Mouse (Mus musculus): ENCODE data around the gene Pcbp4. TPM values are rescaled to one million over a fixed set of nuclear protein-coding genes. Genes with fewer than 3 reads are reported as not detected.

Gene Pcbp4
- polyA plus RNA-seq, 1 experiment from 2014 or later, result 256 TPM

DNA sequence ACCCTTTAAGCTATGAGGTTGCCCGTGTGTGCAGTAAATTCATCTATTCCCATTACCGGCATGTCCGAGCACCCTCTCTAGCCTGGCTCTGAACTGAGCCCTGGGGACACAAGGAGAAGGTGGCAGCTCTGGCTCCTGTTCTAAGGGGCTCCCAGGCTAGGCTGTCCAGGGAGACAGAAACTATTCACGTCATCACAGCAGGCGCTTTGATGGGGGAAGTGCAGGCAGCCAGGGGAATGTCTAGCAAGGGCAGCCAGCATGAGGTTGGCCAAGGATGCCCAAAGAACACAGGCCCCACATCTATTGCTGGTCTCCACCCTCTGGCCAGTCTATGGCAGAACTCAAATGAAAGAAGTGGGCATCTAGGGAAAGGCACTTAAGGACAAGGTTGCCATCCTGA lies 4.8 kb downstream of the Pcbp4 start:
- H3K4me1 ChIP-seq (ENCODE audit: control insufficient read depth, insufficient read depth, low read length), result peaks cover 55% of the 10 kb centered on the region
- H3K4me3 ChIP-seq (ENCODE audit: low read depth, low read length), result no peak overlapping the region
- H3K27ac ChIP-seq (ENCODE audit: low read depth, low read length), result peak overlapping the region; percentile 97; the same call in 1 of the 2 replicates
- no peaks in the 10 kb centered on the region; the same call in 1 of the 2 replicates for H3K27me3 ChIP-seq (ENCODE audit: control insufficient read depth, insufficient read depth, low read length)
- H3K36me3 ChIP-seq (ENCODE audit: control insufficient read depth, insufficient read depth, low read length), result peaks cover 17% of the 10 kb centered on the region
- H3K9me3 ChIP-seq (ENCODE audit: control insufficient read depth, low read length), result no peaks in the 10 kb centered on the region
- no peak for ATAC-seq (ENCODE audit: low FRiP score)
- peak overlapping the region; percentile 78 for H3K4me2 ChIP-seq
- WGBS, result 63% methylated on average over 5 of the region's 5 CpGs
- no peak for DNase-seq (ENCODE audit: low spot score, missing footprints)
- peak overlapping the region; percentile 49 for H3K9ac ChIP-seq (ENCODE audit: low read length)

DNA sequence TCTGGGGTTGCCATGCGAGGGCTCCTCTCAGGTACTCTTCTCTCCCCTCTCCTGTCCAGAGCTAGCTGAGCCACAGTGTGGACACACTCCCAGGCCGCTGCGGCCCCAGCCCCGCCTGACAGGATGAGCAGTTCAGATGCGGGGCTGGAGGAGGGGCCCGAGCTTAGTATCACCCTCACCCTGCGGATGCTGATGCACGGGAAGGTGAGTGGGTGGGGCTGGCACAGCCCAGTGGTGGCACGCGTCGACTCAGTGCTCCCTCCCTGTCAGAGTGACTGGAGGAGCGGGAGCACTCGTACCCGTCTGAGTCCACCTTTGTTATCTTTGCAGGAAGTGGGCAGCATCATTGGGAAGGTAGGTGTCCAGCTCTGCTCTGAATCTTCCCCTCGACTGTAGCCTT lies 6.9 kb downstream of the Pcbp4 start:
- no peak for DNase-seq (ENCODE audit: low spot score, missing footprints)
- H3K9ac ChIP-seq (ENCODE audit: low read length), result no peak overlapping the region
- 85% methylated on average over 15 of the region's 15 CpGs for WGBS
- H3K36me3 ChIP-seq (ENCODE audit: control insufficient read depth, insufficient read depth, low read length), result peaks cover 23% of the 10 kb centered on the region
- H3K4me2 ChIP-seq, result no peak overlapping the region
- no peaks in the 10 kb centered on the region for H3K9me3 ChIP-seq (ENCODE audit: control insufficient read depth, low read length)
- no peak overlapping the region for H3K4me3 ChIP-seq (ENCODE audit: low read depth, low read length)
- peaks cover 54% of the 10 kb centered on the region for H3K4me1 ChIP-seq (ENCODE audit: control insufficient read depth, insufficient read depth, low read length)
- H3K27ac ChIP-seq (ENCODE audit: low read depth, low read length), result no peak overlapping the region
- peaks cover 6% of the 10 kb centered on the region; the same call in 1 of the 2 replicates for H3K27me3 ChIP-seq (ENCODE audit: control insufficient read depth, insufficient read depth, low read length)
- no peak for ATAC-seq (ENCODE audit: low FRiP score)

DNA sequence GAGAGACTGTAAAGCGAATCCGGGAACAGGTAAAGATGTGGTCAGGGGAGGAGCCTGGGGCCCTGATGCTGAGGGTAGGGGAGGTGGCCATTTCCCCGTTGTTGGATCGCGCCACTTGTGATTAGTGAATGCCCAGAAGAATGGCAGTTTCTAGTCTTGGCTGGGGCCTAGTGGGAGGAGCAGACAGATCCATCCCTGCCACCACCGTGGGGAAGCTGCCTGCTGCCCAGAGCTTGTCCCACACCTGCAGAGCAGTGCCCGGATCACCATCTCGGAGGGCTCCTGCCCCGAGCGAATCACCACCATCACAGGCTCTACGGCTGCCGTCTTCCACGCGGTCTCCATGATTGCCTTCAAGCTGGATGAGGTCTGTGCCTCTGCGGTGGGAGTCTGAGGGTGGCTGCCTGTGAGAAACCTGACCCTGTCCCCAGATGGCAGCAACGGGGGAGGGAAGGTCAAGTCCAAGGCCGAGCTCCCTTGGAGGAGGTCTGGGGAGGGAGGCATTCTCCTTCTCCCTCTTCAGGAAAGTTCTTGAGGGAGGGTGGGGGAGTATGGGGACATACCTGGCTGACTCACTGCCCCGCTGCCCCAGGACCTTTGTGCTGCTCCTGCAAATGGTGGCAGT lies 7.4 kb downstream of the Pcbp4 start:
- no peak overlapping the region for H3K4me2 ChIP-seq
- no peak overlapping the region for H3K27ac ChIP-seq (ENCODE audit: low read depth, low read length)
- ATAC-seq (ENCODE audit: low FRiP score) (no peak), DNase-seq (ENCODE audit: low spot score, missing footprints) (peak; percentile 79)
- no peak overlapping the region for H3K9ac ChIP-seq (ENCODE audit: low read length)
- no peaks in the 10 kb centered on the region for H3K9me3 ChIP-seq (ENCODE audit: control insufficient read depth, low read length)
- H3K27me3 ChIP-seq (ENCODE audit: control insufficient read depth, insufficient read depth, low read length), result peaks cover 7% of the 10 kb centered on the region; the same call in 1 of the 2 replicates
- whole genome bisulfite sequencing, result 80% methylated on average over 18 of the region's 18 CpGs
- peaks cover 53% of the 10 kb centered on the region for H3K4me1 ChIP-seq (ENCODE audit: control insufficient read depth, insufficient read depth, low read length)
- peaks cover 23% of the 10 kb centered on the region for H3K36me3 ChIP-seq (ENCODE audit: control insufficient read depth, insufficient read depth, low read length)
- H3K4me3 ChIP-seq (ENCODE audit: low read depth, low read length), result no peak overlapping the region

DNA sequence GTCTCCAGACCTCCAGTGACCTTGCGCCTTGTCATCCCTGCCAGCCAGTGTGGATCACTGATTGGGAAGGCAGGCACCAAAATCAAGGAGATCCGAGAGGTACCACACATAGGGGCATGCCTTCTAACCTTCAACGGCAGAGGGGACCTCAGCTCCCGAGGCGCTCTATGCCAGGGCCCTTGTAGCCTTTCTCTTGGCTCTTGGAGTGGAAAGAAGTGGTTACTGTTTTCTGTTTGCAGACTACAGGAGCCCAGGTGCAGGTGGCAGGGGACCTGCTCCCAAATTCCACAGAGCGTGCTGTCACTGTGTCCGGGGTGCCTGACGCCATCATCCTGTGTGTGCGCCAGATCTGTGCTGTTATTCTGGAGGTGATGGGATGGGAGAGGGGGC lies 7.9 kb downstream of the Pcbp4 start:
- Histone ChIP-seq H3K9ac (ENCODE audit: low read length) (no peak overlapping the region), H3K27me3 (ENCODE audit: control insufficient read depth, insufficient read depth, low read length) (peaks cover 7% of the 10 kb centered on the region), H3K4me3 (ENCODE audit: low read depth, low read length) (no peak overlapping the region), H3K36me3 (ENCODE audit: control insufficient read depth, insufficient read depth, low read length) (peaks cover 23% of the 10 kb centered on the region), H3K4me2 (no peak overlapping the region), H3K9me3 (ENCODE audit: control insufficient read depth, low read length) (no peaks in the 10 kb centered on the region), H3K27ac (ENCODE audit: low read depth, low read length) (no peak overlapping the region), H3K4me1 (ENCODE audit: control insufficient read depth, insufficient read depth, low read length) (peaks cover 48% of the 10 kb centered on the region)
- WGBS, result 96% methylated on average over 9 of the region's 9 CpGs
- ATAC-seq (ENCODE audit: low FRiP score) (no peak), DNase-seq (ENCODE audit: low spot score, missing footprints) (peak; percentile 44)

DNA sequence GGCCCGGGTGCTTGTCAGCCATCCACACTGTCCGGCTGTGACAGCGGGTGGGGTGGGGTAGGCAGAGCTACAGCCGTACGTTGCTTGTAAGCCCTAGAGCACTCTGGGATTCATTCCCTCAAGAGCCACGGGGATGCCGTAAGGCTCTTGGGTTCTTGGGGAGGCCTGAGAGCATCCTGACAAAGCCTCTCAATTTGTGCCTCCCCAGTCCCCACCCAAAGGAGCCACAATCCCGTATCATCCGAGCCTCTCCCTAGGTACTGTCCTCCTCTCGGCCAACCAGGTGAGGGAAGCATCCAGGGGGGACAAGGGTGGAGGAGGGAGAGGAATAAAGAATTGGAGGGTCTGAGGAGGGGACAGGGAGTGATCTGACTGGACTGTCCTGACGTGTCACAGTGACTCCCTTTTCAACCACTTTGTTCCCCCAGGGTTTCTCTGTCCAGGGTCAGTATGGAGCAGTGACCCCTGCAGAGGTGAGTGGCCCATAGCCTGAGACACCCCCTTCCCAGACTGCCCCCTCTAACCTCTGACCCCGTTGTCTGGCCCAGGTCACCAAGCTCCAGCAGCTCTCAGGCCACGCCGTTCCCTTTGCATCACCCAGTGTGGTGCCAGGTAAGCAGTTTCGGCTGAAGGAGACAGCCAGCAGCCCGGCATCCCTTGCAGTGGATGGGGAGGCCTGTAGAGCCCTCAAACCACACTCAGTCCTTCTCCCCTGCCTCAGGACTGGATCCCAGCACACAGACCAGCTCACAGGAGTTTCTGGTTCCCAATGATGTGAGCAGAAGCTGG lies 8.7 kb downstream of the Pcbp4 start:
- peaks cover 7% of the 10 kb centered on the region for H3K27me3 ChIP-seq (ENCODE audit: control insufficient read depth, insufficient read depth, low read length)
- no peak for ATAC-seq (ENCODE audit: low FRiP score)
- no peak overlapping the region for H3K27ac ChIP-seq (ENCODE audit: low read depth, low read length)
- H3K9me3 ChIP-seq (ENCODE audit: control insufficient read depth, low read length), result no peaks in the 10 kb centered on the region
- no peak overlapping the region for H3K4me2 ChIP-seq
- H3K4me1 ChIP-seq (ENCODE audit: control insufficient read depth, insufficient read depth, low read length), result peaks cover 40% of the 10 kb centered on the region
- H3K36me3 ChIP-seq (ENCODE audit: control insufficient read depth, insufficient read depth, low read length), result peaks cover 23% of the 10 kb centered on the region
- H3K4me3 ChIP-seq (ENCODE audit: low read depth, low read length), result no peak overlapping the region
- 82% methylated on average over 16 of the region's 16 CpGs for WGBS
- no peak overlapping the region for H3K9ac ChIP-seq (ENCODE audit: low read length)
- peak; percentile 62 for DNase-seq (ENCODE audit: low spot score, missing footprints)

DNA sequence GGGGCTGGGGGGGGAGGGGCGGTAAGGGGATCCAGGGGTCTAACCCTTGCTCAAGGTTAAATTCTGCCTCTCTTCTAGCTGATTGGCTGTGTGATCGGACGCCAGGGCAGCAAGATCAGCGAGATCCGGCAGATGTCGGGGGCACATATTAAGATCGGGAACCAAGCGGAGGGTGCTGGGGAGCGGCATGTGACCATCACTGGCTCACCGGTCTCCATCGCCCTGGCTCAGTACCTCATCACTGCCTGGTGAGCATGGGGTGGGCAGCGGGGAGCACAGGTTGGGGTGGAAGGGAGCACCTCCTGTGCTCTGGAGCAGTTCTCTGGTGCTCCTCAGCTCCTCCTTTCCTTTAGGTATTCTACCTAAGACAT lies 9.3 kb downstream of the Pcbp4 start:
- Histone ChIP-seq H3K27me3 (ENCODE audit: control insufficient read depth, insufficient read depth, low read length) (peaks cover 7% of the 10 kb centered on the region), H3K9ac (ENCODE audit: low read length) (no peak overlapping the region), H3K36me3 (ENCODE audit: control insufficient read depth, insufficient read depth, low read length) (peaks cover 23% of the 10 kb centered on the region), H3K4me1 (ENCODE audit: control insufficient read depth, insufficient read depth, low read length) (peaks cover 34% of the 10 kb centered on the region), H3K27ac (ENCODE audit: low read depth, low read length) (no peak overlapping the region), H3K9me3 (ENCODE audit: control insufficient read depth, low read length) (no peaks in the 10 kb centered on the region), H3K4me2 (no peak overlapping the region), H3K4me3 (ENCODE audit: low read depth, low read length) (no peak overlapping the region)
- DNase-seq (ENCODE audit: low spot score, missing footprints), result peak; percentile 83
- 89% methylated on average over 12 of the region's 12 CpGs for WGBS
- ATAC-seq (ENCODE audit: low FRiP score), result no peak

DNA sequence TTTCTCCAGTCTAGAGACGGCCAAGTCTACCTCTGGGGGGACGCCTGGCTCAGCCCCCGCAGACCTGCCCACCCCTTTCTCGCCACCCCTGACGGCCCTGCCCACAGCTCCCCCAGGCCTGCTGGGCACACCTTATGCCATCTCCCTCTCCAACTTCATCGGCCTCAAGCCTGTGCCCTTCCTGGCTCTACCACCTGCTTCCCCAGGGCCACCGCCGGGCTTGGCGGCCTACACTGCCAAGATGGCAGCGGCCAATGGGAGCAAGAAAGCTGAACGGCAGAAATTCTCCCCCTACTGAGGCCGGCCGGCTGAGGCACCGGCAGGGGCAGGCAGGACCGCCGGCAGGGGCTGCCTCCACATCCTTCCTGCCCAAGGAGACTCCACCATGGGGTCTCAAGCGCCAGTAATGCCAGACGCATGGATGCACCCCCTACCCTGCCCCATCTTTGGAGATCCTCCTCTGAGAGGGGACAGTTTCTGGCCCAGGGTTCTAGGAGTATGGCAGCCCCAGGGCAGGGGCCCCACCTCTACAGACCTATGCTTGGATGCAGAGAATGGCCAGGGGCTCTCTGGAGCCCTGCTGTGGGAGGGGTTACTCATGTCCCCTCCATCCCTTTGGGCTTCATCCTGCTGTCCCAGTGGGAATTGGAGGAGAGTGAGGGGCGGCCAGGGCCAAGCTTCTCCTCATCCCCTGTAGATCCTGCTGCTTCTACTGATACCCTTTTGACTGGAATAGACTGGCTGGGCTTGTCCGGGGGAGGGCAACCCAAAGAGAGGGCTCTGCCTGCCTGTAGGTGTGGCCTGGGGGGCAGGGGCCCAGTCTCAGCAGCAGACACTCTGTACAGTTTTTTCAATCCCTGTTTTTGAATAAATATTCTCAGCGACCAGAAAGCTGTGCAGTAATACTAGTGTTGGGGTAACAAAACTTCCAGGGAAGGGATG lies 10.3 kb downstream of the Pcbp4 start:
- no peak overlapping the region for H3K4me2 ChIP-seq
- H3K27ac ChIP-seq (ENCODE audit: low read depth, low read length), result no peak overlapping the region
- H3K27me3 ChIP-seq (ENCODE audit: control insufficient read depth, insufficient read depth, low read length), result peaks cover 7% of the 10 kb centered on the region
- peaks cover 25% of the 10 kb centered on the region for H3K4me1 ChIP-seq (ENCODE audit: control insufficient read depth, insufficient read depth, low read length)
- no peaks in the 10 kb centered on the region for H3K9me3 ChIP-seq (ENCODE audit: control insufficient read depth, low read length)
- ATAC-seq (ENCODE audit: low FRiP score) (no peak), DNase-seq (ENCODE audit: low spot score, missing footprints) (peak; percentile 86)
- H3K36me3 ChIP-seq (ENCODE audit: control insufficient read depth, insufficient read depth, low read length), result peaks cover 23% of the 10 kb centered on the region
- H3K4me3 ChIP-seq (ENCODE audit: low read depth, low read length), result no peak overlapping the region
- H3K9ac ChIP-seq (ENCODE audit: low read length), result no peak overlapping the region
- WGBS, result 86% methylated on average over 21 of the region's 21 CpGs

DNA sequence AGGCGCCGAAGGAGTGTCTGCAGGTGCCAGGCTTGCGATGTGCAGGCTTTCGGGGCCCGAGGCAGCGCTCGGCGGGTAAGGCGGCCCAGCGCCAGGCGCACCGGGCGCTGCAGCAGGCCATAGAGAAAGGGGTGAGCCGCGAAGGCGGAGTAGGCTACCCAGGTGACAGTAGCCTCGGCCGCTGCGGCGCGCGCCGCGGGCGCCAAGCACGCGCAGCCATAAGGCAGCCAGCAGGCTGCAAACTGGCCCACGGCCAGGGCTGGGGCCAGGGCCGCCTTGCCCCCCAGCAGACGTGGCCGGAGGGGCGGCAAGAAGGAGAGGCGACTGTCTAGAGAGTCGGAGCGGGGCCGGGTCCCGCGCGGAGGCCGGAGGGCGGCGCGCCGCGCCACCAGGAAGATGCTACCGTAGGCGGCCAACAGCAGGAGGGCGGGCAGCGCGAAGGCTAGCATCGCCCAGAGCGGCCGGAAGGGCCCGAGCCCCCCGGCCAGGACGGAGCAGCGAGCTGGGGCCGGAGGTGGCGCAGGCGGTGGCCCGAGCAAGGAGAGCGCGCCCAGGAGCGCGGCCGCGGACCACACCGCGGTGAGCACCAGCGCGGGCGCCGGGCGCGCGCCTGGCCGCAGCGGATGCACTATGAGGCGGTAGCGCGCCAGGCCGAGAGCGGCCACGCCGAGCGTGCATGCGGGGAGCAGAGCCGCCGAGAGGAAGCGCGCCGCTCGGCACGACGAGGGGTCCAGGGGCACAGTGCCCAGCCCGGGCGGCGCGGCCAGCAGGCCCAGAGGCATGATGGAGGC lies 11.9 kb downstream of the Pcbp4 start:
- DNase-seq (ENCODE audit: low spot score, missing footprints) (peak; percentile 96), ATAC-seq (ENCODE audit: low FRiP score) (peak; percentile 86)
- Histone ChIP-seq H3K4me2 (peak overlapping the region; percentile 79), H3K27me3 (ENCODE audit: control insufficient read depth, insufficient read depth, low read length) (peaks cover 7% of the 10 kb centered on the region), H3K4me1 (ENCODE audit: control insufficient read depth, insufficient read depth, low read length) (peaks cover 13% of the 10 kb centered on the region), H3K9ac (ENCODE audit: low read length) (peak overlapping the region; percentile 70), H3K4me3 (ENCODE audit: low read depth, low read length) (peak overlapping the region; percentile 38), H3K36me3 (ENCODE audit: control insufficient read depth, insufficient read depth, low read length) (peaks cover 21% of the 10 kb centered on the region), H3K27ac (ENCODE audit: low read depth, low read length) (peak overlapping the region; percentile 59), H3K9me3 (ENCODE audit: control insufficient read depth, low read length) (no peaks in the 10 kb centered on the region)
- 1% methylated on average over 98 of the region's 99 CpGs for WGBS

Measured in midbrain, embryonic 11.5 days (tissue).